Mouse (Mus musculus): ENCODE measurements around the gene Haghl. TPM values are rescaled to one million over a fixed set of nuclear protein-coding genes. Genes with fewer than 3 reads are reported as not detected.
"Not testable (repeated sequence)": the region's sequence is repeated elsewhere in the genome, so short reads cannot be mapped to it uniquely, and the experiment has no call there.

Haghl gene
- polyA plus RNA-seq, 1 experiment: 167 TPM

GRCm38 (mm10) chr17:25755086-25755485, 30.4 kb downstream of the Haghl start:
- TF ChIP-seq CTCF (IDR thresholded peaks at IDR 0.05; ENCODE audit: borderline replicate concordance, extremely low read depth, insufficient read depth, insufficient read length): no peak
- no peak for TF ChIP-seq POLR2A (IDR thresholded peaks at IDR 0.05; ENCODE audit: borderline replicate concordance, extremely low read depth, insufficient read depth, insufficient read length, poor library complexity, severe bottlenecking)
- DNase-seq (ENCODE audit: low read depth): no peak

- no peak for DNase-seq (ENCODE audit: low read depth)
- TF ChIP-seq CTCF (IDR thresholded peaks at IDR 0.05; ENCODE audit: borderline replicate concordance, extremely low read depth, insufficient read depth, insufficient read length) (no peak), POLR2A (IDR thresholded peaks at IDR 0.05; ENCODE audit: borderline replicate concordance, extremely low read depth, insufficient read depth, insufficient read length, poor library complexity, severe bottlenecking) (no peak)
Observed at GRCm38 (mm10) chr17:25754241-25754640, 31.2 kb downstream of the Haghl start, which contains the start of gene Msln. Msln (minus strand) TSS chr17:25754378.

GRCm38 (mm10) chr17:25751446-25751845, 34.0 kb downstream of the Haghl start:
- peak; percentile 36 for DNase-seq (ENCODE audit: low read depth)
- TF ChIP-seq POLR2A (IDR thresholded peaks at IDR 0.05; ENCODE audit: borderline replicate concordance, extremely low read depth, insufficient read depth, insufficient read length, poor library complexity, severe bottlenecking): no peak
- no peak for TF ChIP-seq CTCF (IDR thresholded peaks at IDR 0.05; ENCODE audit: borderline replicate concordance, extremely low read depth, insufficient read depth, insufficient read length)

GRCm38 (mm10) chr17:25749314-25749713, 36.2 kb downstream of the Haghl start:
- no peak for DNase-seq (ENCODE audit: low read depth)

GRCm38 (mm10) chr17:25748238-25748637, 37.2 kb downstream of the Haghl start:
- no peak for DNase-seq (ENCODE audit: low read depth)

More at GRCm38 (mm10) chr17:25749314-25749713, 36.2 kb downstream of the Haghl start:
- no peak for TF ChIP-seq CTCF (IDR thresholded peaks at IDR 0.05; ENCODE audit: borderline replicate concordance, extremely low read depth, insufficient read depth, insufficient read length)

GRCm38 (mm10) chr17:25744311-25744710, 41.2 kb downstream of the Haghl start:
- no peak for TF ChIP-seq CTCF (IDR thresholded peaks at IDR 0.05; ENCODE audit: borderline replicate concordance, extremely low read depth, insufficient read depth, insufficient read length)
- TF ChIP-seq POLR2A (IDR thresholded peaks at IDR 0.05; ENCODE audit: borderline replicate concordance, extremely low read depth, insufficient read depth, insufficient read length, poor library complexity, severe bottlenecking): no peak
- no peak for DNase-seq (ENCODE audit: low read depth)

More at GRCm38 (mm10) chr17:25748238-25748637, 37.2 kb downstream of the Haghl start:
- TF ChIP-seq POLR2A (IDR thresholded peaks at IDR 0.05; ENCODE audit: borderline replicate concordance, extremely low read depth, insufficient read depth, insufficient read length, poor library complexity, severe bottlenecking) (no peak), CTCF (IDR thresholded peaks at IDR 0.05; ENCODE audit: borderline replicate concordance, extremely low read depth, insufficient read depth, insufficient read length) (no peak)

GRCm38 (mm10) chr17:25743831-25744230, 41.6 kb downstream of the Haghl start:
- TF ChIP-seq POLR2A (IDR thresholded peaks at IDR 0.05; ENCODE audit: borderline replicate concordance, extremely low read depth, insufficient read depth, insufficient read length, poor library complexity, severe bottlenecking): no peak
- TF ChIP-seq CTCF (IDR thresholded peaks at IDR 0.05; ENCODE audit: borderline replicate concordance, extremely low read depth, insufficient read depth, insufficient read length): no peak
- DNase-seq (ENCODE audit: low read depth): no peak

- DNase-seq (ENCODE audit: low read depth): not testable (repeated sequence)
Observed at GRCm38 (mm10) chr17:25741471-25741870, 44.0 kb downstream of the Haghl start.

- TF ChIP-seq CTCF (IDR thresholded peaks at IDR 0.05; ENCODE audit: borderline replicate concordance, extremely low read depth, insufficient read depth, insufficient read length) (no peak), POLR2A (IDR thresholded peaks at IDR 0.05; ENCODE audit: borderline replicate concordance, extremely low read depth, insufficient read depth, insufficient read length, poor library complexity, severe bottlenecking) (no peak)
- DNase-seq (ENCODE audit: low read depth): no peak
Observed at GRCm38 (mm10) chr17:25738861-25739260, 46.6 kb downstream of the Haghl start.

GRCm38 (mm10) chr17:25735745-25736144, 49.7 kb downstream of the Haghl start, which contains the start of gene Mslnl:
Mslnl (plus strand) TSS chr17:25736042.
- DNase-seq (ENCODE audit: low read depth): no peak
- TF ChIP-seq POLR2A (IDR thresholded peaks at IDR 0.05; ENCODE audit: borderline replicate concordance, extremely low read depth, insufficient read depth, insufficient read length, poor library complexity, severe bottlenecking): no peak

GRCm38 (mm10) chr17:25735246-25735645, 50.2 kb downstream of the Haghl start:
- TF ChIP-seq CTCF (IDR thresholded peaks at IDR 0.05; ENCODE audit: borderline replicate concordance, extremely low read depth, insufficient read depth, insufficient read length): no peak
- TF ChIP-seq POLR2A (IDR thresholded peaks at IDR 0.05; ENCODE audit: borderline replicate concordance, extremely low read depth, insufficient read depth, insufficient read length, poor library complexity, severe bottlenecking): no peak
- no peak for DNase-seq (ENCODE audit: low read depth)

- DNase-seq (ENCODE audit: low read depth): peak; percentile 86
- TF ChIP-seq CTCF (IDR thresholded peaks at IDR 0.05; ENCODE audit: borderline replicate concordance, extremely low read depth, insufficient read depth, insufficient read length): peak; percentile 93
- no peak for TF ChIP-seq POLR2A (IDR thresholded peaks at IDR 0.05; ENCODE audit: borderline replicate concordance, extremely low read depth, insufficient read depth, insufficient read length, poor library complexity, severe bottlenecking)
Observed at GRCm38 (mm10) chr17:25732082-25732481, 53.4 kb downstream of the Haghl start.

Other genes starting within 250 kb of the Haghl start
- gene Sox8, start 215.0 kb downstream of the Haghl start, polyA plus RNA-seq (2012; rRNA removed): 17.6 and 17.9 TPM in 2 replicates
- gene Lmf1, start 206.6 kb downstream of the Haghl start, polyA plus RNA-seq (2012; rRNA removed): 11.7 and 16.0 TPM in 2 replicates
- 0.90 and 1.1 TPM in 2 replicates for gene Gng13, start 68.5 kb downstream of the Haghl start, polyA plus RNA-seq (2012; rRNA removed)
- gene Chtf18, start 58.3 kb downstream of the Haghl start, polyA plus RNA-seq (2012; rRNA removed): 12.4 and 18.7 TPM in 2 replicates
- gene Rpusd1, start 58.0 kb downstream of the Haghl start, polyA plus RNA-seq (2012; rRNA removed): 43.2 and 59.4 TPM in 2 replicates
- gene Mslnl, start 49.6 kb downstream of the Haghl start, polyA plus RNA-seq (2012; rRNA removed): 0.09 TPM in 1 of 2 replicates, not detected in the other
- 0.07 and 0.19 TPM in 2 replicates for gene Msln, start 31.3 kb downstream of the Haghl start, polyA plus RNA-seq (2012; rRNA removed)
- gene Narfl, start 11.9 kb downstream of the Haghl start, polyA plus RNA-seq (2012; rRNA removed): 26.7 and 30.6 TPM in 2 replicates
- gene Ccdc78, start 907 bp upstream of the Haghl start, polyA plus RNA-seq (2012; rRNA removed): 0.08 and 0.11 TPM in 2 replicates
- 93.9 and 145 TPM in 2 replicates for gene Fam173a, start 7.2 kb upstream of the Haghl start, polyA plus RNA-seq (2012; rRNA removed)
- 0.12 and 0.21 TPM in 2 replicates for gene AC134908.4, start 10.0 kb upstream of the Haghl start, polyA plus RNA-seq (2012; rRNA removed)
- 107 and 109 TPM in 2 replicates for gene Metrn, start 11.5 kb upstream of the Haghl start, polyA plus RNA-seq (2012; rRNA removed)
- gene Fbxl16, start 23.4 kb upstream of the Haghl start, polyA plus RNA-seq (2012; rRNA removed): 91.8 and 101 TPM in 2 replicates
- gene Wdr24, start 38.0 kb upstream of the Haghl start, polyA plus RNA-seq (2012; rRNA removed): 47.0 and 57.5 TPM in 2 replicates
- gene Jmjd8, start 43.2 kb upstream of the Haghl start, polyA plus RNA-seq (2012; rRNA removed): 80.0 and 93.6 TPM in 2 replicates
- gene Stub1, start 47.7 kb upstream of the Haghl start, polyA plus RNA-seq (2012; rRNA removed): 252 and 308 TPM in 2 replicates
- 56.2 and 67.3 TPM in 2 replicates for gene Rhbdl1, start 51.6 kb upstream of the Haghl start, polyA plus RNA-seq (2012; rRNA removed)
- gene Gm20683, start 56.1 kb upstream of the Haghl start, polyA plus RNA-seq (2012; rRNA removed): 26.6 and 40.8 TPM in 2 replicates
- 88.4 and 111 TPM in 2 replicates for gene Rhot2, start 59.2 kb upstream of the Haghl start, polyA plus RNA-seq (2012; rRNA removed)
- 49.5 and 81.1 TPM in 2 replicates for gene Wdr90, start 75.8 kb upstream of the Haghl start, polyA plus RNA-seq (2012; rRNA removed)
- gene Mcrip2, start 83.1 kb upstream of the Haghl start, polyA plus RNA-seq (2012; rRNA removed): 11.7 and 14.8 TPM in 2 replicates
- 71.4 and 89.5 TPM in 2 replicates for gene Mettl26, start 89.4 kb upstream of the Haghl start, polyA plus RNA-seq (2012; rRNA removed)
- 0.66 and 0.90 TPM in 2 replicates for gene Wfikkn1, start 95.2 kb upstream of the Haghl start, polyA plus RNA-seq (2012; rRNA removed)
- gene Rab40c, start 134.1 kb upstream of the Haghl start, polyA plus RNA-seq (2012; rRNA removed): 88.3 and 98.8 TPM in 2 replicates
- 117 and 126 TPM in 2 replicates for gene Pigq, start 159.3 kb upstream of the Haghl start, polyA plus RNA-seq (2012; rRNA removed)
- 0.08 and 0.56 TPM in 2 replicates for gene Nhlrc4, start 159.3 kb upstream of the Haghl start, polyA plus RNA-seq (2012; rRNA removed)
- 0.66 and 1.0 TPM in 2 replicates for gene A930017K11Rik, start 166.9 kb upstream of the Haghl start, polyA plus RNA-seq (2012; rRNA removed)
- 50.4 and 50.5 TPM in 2 replicates for gene Capn15, start 200.1 kb upstream of the Haghl start, polyA plus RNA-seq (2012; rRNA removed)

All from brain, embryonic 14.5 days (tissue).